Mouse (Mus musculus) small intestine, adult 2 months (tissue): ENCODE data around the gene Ankrd11.

Experiments used
- CTCF ChIP-seq: fragments of 200-500 bp; IDR thresholded peaks from 2 replicates; pipeline ENCODE4 v1.5.1; 2012; ENCODE audit warnings: low read depth, mild to moderate bottlenecking, control low read depth, inconsistent platforms, low read length, moderate library complexity, mixed read lengths; ENCODE audit not compliant: insufficient replicate concordance, insufficient read length; ENCODE audit errors: extremely low read depth
- POLR2A ChIP-seq: fragments of 200-500 bp; IDR thresholded peaks from 2 replicates; pipeline ENCODE4 v1.6.1; 2012; ENCODE audit warnings: low read depth, mild to moderate bottlenecking, control low read depth, inconsistent platforms, low read length, moderate library complexity

- no peak for TF ChIP-seq POLR2A
- TF ChIP-seq CTCF, result no peak
Measured at GRCm38 (mm10) chr8:122912871-122913270, 129.2 kb downstream of the Ankrd11 start.
